Mouse (Mus musculus): ENCODE measurements around the gene Osr1. TPM values are rescaled to one million over a fixed set of nuclear protein-coding genes. Genes with fewer than 3 reads are reported as not detected.

Osr1 gene
- polyA plus RNA-seq, 1 experiment, result 3.0 TPM

DNA sequence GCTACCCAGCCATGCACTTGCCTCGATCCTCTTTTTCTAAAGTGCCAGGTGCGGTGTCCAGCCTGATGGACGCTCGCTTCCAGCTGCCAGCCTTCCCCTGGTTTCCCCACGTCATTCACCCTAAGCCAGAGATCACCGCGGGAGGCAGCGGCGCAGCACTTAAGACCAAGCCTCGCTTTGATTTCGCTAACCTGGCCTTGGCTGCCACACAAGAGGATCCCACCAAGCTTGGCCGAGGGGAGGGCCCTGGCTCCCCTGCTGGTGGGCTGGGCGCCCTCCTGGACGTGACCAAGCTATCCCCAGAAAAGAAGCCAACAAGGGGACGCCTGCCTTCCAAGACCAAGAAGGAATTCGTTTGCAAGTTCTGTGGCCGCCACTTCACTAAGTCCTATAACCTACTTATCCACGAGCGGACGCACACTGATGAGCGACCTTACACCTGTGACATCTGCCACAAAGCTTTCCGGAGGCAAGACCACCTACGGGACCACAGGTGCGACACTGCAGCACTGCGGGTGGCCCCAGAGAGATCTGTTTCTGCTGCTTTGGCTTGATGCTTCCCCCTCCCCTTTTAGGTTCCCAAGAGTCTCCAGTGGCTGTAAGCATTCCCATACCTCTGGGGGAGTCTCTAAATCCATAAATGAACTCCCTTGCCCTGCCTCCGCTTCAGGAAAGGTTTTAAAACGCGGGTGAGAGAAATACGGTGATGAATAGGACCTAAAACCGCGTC is 9.6 kb downstream of the Osr1 start:
- H3K27me3 ChIP-seq (ENCODE audit: control insufficient read depth, insufficient read depth, insufficient read length), result no peaks in the 10 kb centered on the region
- H3K4me3 ChIP-seq, result no peak overlapping the region
- TF ChIP-seq POLR2AphosphoS2 (IDR thresholded peaks at IDR 0.05; ENCODE audit: insufficient read length, low read depth), result no peak
- no peak for TF ChIP-seq TCF12 (IDR thresholded peaks at IDR 0.05; ENCODE audit: insufficient read depth, poor library complexity, severe bottlenecking)
- TF ChIP-seq MYOG (IDR thresholded peaks at IDR 0.05; ENCODE audit: control insufficient read depth in 1 of 3, insufficient read depth in 1 of 3, insufficient read length in 2 of 3, low read depth in 2 of 3), result no peak
- TF ChIP-seq SRF (IDR thresholded peaks at IDR 0.05; ENCODE audit: control insufficient read depth, insufficient read length, low read depth), result no peak
- H3K4me2 ChIP-seq (ENCODE audit: low read depth), result no peak overlapping the region
- H3K79me2 ChIP-seq (ENCODE audit: control insufficient read depth, insufficient read depth), result no peaks in the 10 kb centered on the region
- H3ac ChIP-seq (ENCODE audit: control insufficient read depth, insufficient read length), result no peak overlapping the region
- no peaks in the 10 kb centered on the region for H3K36me3 ChIP-seq (ENCODE audit: control insufficient read depth, insufficient read depth)

DNA sequence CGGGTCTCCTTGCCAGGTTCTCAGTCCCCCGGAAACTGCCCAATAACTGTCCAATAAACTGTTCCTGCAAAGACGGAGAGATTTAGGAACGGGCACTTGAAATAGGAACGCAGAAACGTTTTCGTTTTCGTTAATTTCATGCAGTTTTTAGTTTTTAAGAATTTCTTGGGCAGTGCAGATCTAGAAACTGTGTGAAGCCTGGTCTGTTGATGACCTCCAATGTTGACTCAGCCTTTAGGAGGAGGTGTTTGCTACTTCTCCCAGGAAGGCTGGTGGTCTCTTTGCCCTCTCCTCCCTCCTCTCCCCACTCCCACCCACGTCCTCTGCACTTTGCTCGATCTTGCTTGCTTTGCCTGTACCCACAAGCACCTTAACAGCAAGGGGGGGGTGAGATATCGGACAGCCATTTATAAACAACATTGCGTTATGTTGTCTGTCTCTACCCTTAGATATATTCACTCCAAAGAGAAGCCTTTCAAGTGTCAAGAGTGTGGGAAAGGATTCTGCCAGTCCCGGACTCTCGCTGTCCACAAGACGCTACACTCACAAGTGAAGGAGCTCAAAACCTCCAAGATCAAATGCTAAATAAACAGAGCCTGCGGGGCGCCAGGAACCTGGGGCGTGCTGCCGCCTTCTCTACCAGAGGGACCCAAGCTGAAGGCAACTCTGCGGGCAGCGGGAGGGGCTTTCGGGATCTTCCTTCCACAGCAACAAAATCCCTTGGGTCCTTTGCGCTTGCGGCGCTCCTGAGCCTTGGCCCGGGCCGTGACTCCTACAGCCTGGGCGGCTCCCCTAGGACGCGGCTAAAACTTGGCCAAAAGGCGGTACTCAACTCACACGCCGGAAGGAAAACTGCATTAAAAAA is 10.4 kb downstream of the Osr1 start:
- H3K36me3 ChIP-seq (ENCODE audit: control insufficient read depth, insufficient read depth), result no peaks in the 10 kb centered on the region
- H3K4me3 ChIP-seq, result peak overlapping the region; percentile 20
- no peaks in the 10 kb centered on the region for H3K79me2 ChIP-seq (ENCODE audit: control insufficient read depth, insufficient read depth)
- no peaks in the 10 kb centered on the region for H3K27me3 ChIP-seq (ENCODE audit: control insufficient read depth, insufficient read depth, insufficient read length)
- peak overlapping the region; percentile 59 for H3K4me2 ChIP-seq (ENCODE audit: low read depth)
- TF ChIP-seq TCF3 (IDR thresholded peaks at IDR 0.05; ENCODE audit: insufficient read length, low read depth) (no peak), USF1 (IDR thresholded peaks at IDR 0.05; ENCODE audit: low read depth) (no peak), POLR2AphosphoS2 (IDR thresholded peaks at IDR 0.05; ENCODE audit: insufficient read length, low read depth) (no peak), CEBPB (IDR thresholded peaks at IDR 0.05; ENCODE audit: insufficient read depth, poor library complexity, severe bottlenecking) (no peak), SRF (IDR thresholded peaks at IDR 0.05; ENCODE audit: control insufficient read depth, insufficient read length, low read depth) (no peak), TCF12 (IDR thresholded peaks at IDR 0.05; ENCODE audit: insufficient read depth, poor library complexity, severe bottlenecking) (no peak), E2F4 (IDR thresholded peaks at IDR 0.05; ENCODE audit: insufficient read depth) (no peak), POLR2A (IDR thresholded peaks at IDR 0.05; ENCODE audit: insufficient read length, low read depth) (no peak), MYOD1 (IDR thresholded peaks at IDR 0.05; ENCODE audit: control insufficient read depth in 1 of 3, insufficient read length in 2 of 3, low read depth in 2 of 3) (no peak), REST (IDR thresholded peaks at IDR 0.05; ENCODE audit: insufficient read depth, insufficient read length) (no peak), MAX (IDR thresholded peaks at IDR 0.05; ENCODE audit: low read depth) (no peak), MYOG (IDR thresholded peaks at IDR 0.05; ENCODE audit: control insufficient read depth in 1 of 3, insufficient read depth in 1 of 3, insufficient read length in 2 of 3, low read depth in 2 of 3) (no peak)
- no peak overlapping the region for H3ac ChIP-seq (ENCODE audit: control insufficient read depth, insufficient read length)

DNA sequence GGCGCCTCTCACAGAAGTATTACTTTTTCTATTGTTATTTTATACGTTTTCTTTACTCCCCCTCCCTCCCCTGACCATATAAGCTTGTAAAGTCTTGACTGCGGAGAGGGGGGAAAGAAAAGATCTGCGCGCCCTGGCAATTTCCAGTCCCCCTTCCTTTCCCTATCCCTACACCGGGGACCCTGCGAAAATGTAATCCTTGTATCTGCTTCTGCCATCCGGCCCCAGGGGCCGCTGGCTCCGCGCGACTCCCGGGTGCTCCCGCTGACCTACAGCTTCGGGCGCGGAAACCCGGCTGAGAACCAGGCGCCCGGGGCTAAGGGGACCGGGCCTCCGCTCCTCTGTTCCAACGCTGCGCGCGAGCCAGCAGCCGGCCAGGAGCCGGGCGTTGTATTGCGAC is 11.1 kb downstream of the Osr1 start:
- H3K4me2 ChIP-seq (ENCODE audit: low read depth), result peak overlapping the region; percentile 59
- no peaks in the 10 kb centered on the region for H3K36me3 ChIP-seq (ENCODE audit: control insufficient read depth, insufficient read depth)
- no peak for TF ChIP-seq MYOG (IDR thresholded peaks at IDR 0.05; ENCODE audit: control insufficient read depth in 1 of 3, insufficient read depth in 1 of 3, insufficient read length in 2 of 3, low read depth in 2 of 3)
- no peak for TF ChIP-seq REST (IDR thresholded peaks at IDR 0.05; ENCODE audit: insufficient read depth, insufficient read length)
- no peak for TF ChIP-seq POLR2A (IDR thresholded peaks at IDR 0.05; ENCODE audit: insufficient read length, low read depth)
- TF ChIP-seq MYOD1 (IDR thresholded peaks at IDR 0.05; ENCODE audit: control insufficient read depth in 1 of 3, insufficient read length in 2 of 3, low read depth in 2 of 3), result no peak
- no peak for TF ChIP-seq TCF3 (IDR thresholded peaks at IDR 0.05; ENCODE audit: insufficient read length, low read depth)
- H3K27me3 ChIP-seq (ENCODE audit: control insufficient read depth, insufficient read depth, insufficient read length), result no peaks in the 10 kb centered on the region
- H3ac ChIP-seq (ENCODE audit: control insufficient read depth, insufficient read length), result no peak overlapping the region
- no peaks in the 10 kb centered on the region for H3K79me2 ChIP-seq (ENCODE audit: control insufficient read depth, insufficient read depth)
- H3K4me3 ChIP-seq, result peak overlapping the region; percentile 20

DNA sequence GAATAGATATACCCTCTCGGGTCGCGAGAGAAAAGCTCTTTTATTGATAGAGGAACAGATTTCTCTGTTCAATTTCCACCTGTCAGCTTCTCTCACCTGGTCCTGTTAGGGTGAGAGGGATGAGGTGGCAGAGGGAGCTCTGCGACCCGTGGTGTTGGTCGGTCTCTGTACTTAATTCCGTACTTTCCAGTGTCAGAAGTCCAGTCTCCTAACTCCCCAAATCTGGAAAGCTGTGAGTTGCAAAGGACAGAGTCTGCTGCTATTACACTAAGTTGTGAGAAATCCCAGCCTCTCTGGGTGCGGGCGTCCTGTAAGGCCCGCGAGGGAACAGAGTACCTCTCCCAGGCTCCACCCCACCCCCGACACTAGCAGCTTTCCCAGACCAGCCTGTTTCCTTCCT is 11.6 kb downstream of the Osr1 start:
- no peaks in the 10 kb centered on the region for H3K79me2 ChIP-seq (ENCODE audit: control insufficient read depth, insufficient read depth)
- TF ChIP-seq POLR2A (IDR thresholded peaks at IDR 0.05; ENCODE audit: insufficient read length, low read depth) (no peak), TCF3 (IDR thresholded peaks at IDR 0.05; ENCODE audit: insufficient read length, low read depth) (no peak), MYOG (IDR thresholded peaks at IDR 0.05; ENCODE audit: control insufficient read depth in 1 of 3, insufficient read depth in 1 of 3, insufficient read length in 2 of 3, low read depth in 2 of 3) (no peak), E2F4 (IDR thresholded peaks at IDR 0.05; ENCODE audit: insufficient read depth) (no peak), MYOD1 (IDR thresholded peaks at IDR 0.05; ENCODE audit: control insufficient read depth in 1 of 3, insufficient read length in 2 of 3, low read depth in 2 of 3) (no peak), MAX (IDR thresholded peaks at IDR 0.05; ENCODE audit: low read depth) (no peak), TCF12 (IDR thresholded peaks at IDR 0.05; ENCODE audit: insufficient read depth, poor library complexity, severe bottlenecking) (no peak), CEBPB (IDR thresholded peaks at IDR 0.05; ENCODE audit: insufficient read depth, poor library complexity, severe bottlenecking) (no peak), SRF (IDR thresholded peaks at IDR 0.05; ENCODE audit: control insufficient read depth, insufficient read length, low read depth) (no peak), REST (IDR thresholded peaks at IDR 0.05; ENCODE audit: insufficient read depth, insufficient read length) (no peak)
- H3K36me3 ChIP-seq (ENCODE audit: control insufficient read depth, insufficient read depth), result no peaks in the 10 kb centered on the region
- peak overlapping the region; percentile 20 for H3K4me3 ChIP-seq
- H3ac ChIP-seq (ENCODE audit: control insufficient read depth, insufficient read length), result no peak overlapping the region
- H3K4me2 ChIP-seq (ENCODE audit: low read depth), result peak overlapping the region; percentile 59
- no peaks in the 10 kb centered on the region for H3K27me3 ChIP-seq (ENCODE audit: control insufficient read depth, insufficient read depth, insufficient read length)
